Mouse (Mus musculus) cerebellum, postnatal 10 days (tissue): ENCODE measurements around the gene St6galnac6.

Experiments used
- DNase-seq, 2 experiments: peaks; one replicate each; pipeline ENCODE4 v3.0.0; 2021; ENCODE audit warnings: mixed read lengths in 2 of 2

The St6galnac6 gene

DNA sequence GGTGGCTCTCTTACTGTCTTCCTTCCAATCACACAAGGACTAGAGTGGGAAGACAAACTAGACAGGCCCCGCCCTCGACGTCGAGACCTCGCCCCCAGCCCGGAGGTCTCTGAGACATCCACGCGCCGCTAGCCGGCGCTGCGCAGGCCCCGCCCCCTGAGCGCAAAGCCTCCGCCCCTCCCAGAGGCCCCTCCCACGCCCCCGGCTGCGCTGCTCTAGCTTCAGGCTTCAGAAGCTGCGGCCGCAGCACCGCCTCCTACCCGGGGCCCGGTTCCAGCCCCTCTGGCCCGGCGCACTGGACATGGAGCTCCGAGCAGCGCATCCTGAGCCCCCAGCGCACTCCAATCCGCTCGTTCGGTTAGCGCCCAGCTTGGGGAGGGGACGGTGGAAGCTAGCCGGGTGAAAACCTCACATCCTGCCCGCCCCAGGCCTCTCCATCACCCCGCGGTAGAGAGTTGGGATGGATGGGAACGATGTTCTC, 12.6 kb upstream of the St6galnac6 start, which contains the start of gene St6galnac4:
Gene St6galnac4, plus strand, starts transcription at position 225 of the 481 bp plus-strand sequence.
- peak; percentile 97 to 98 for DNase-seq

DNA sequence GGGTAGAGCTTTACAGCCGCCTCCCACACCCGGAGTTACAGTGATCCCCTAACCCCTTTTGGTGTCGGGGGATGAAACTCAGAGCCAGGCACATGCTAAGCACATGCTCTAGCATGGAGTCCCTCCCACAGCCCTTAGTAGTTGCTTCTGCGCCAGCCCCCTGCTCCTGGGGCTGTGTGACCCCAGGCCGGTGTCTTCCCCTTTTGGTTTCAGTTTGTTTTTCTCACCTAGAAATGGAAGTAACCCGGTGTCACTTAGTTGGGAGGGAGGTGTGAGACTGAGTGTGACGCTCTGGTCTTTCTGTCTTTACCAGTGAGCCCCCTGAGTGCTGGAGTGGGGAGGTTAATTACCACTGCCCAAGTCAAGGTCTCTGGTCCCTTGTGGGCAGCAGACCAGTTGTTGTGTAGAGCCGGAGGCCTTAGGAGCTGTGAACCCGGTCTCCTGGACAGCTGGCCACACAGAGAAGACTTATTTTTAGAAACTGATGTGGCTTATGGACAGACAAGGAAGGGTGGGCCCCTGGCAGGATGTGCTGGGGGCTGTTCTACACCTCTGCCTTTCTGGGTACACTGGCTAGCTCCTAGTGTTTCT, 11.7 kb upstream of the St6galnac6 start:
- peak; percentile 32 to 43 for DNase-seq

DNA sequence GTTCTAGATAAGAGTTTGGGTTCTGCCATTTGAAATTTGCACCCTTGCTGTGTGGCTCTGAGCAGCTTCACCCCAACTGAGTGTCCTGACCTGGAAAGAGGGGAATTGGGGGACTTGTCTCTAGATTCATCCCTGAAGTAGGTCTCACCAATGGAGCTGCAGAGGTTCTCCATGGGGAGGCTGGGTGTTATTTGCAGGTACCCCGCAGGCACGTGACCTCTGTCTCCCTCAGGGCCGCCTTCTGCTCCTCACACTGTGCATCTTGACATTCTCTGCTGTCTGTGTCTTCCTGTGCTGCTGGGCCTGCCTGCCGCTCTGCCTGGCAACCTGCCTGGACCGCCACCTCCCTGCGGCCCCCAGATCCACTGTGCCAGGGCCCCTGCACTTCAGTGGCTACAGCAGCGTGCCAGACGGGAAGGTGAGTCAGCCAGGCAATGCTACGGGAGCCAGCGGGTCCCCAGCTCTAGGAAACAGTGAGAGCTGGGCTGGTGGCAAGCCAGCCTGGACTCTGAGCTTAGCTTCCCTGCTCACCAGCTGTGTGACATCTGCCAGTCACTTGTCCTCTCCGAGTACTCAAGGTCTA, 10.2 kb upstream of the St6galnac6 start:
- DNase-seq: peak; percentile 93 to 96

DNA sequence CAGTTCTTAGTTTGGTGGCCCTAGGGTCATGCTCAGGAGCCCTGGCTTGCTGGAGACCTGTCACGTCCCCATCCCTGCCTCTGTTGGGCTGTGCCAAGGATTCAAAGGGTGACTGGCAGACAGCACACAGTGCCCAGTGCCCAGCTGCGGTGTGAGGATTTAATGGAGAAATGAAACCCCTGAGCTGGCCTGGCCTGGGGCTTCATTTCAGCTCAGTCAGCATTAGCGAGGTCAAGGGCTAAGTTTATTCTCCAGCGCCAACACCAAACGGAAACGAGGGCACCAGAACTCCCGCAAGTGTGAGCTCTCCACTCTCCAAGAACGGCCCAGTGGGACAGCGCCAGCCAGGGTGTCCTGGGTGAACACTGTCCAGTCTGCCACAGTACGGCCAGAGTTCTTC, 9.3 kb upstream of the St6galnac6 start:
- DNase-seq: peak; percentile 56 to 57

DNA sequence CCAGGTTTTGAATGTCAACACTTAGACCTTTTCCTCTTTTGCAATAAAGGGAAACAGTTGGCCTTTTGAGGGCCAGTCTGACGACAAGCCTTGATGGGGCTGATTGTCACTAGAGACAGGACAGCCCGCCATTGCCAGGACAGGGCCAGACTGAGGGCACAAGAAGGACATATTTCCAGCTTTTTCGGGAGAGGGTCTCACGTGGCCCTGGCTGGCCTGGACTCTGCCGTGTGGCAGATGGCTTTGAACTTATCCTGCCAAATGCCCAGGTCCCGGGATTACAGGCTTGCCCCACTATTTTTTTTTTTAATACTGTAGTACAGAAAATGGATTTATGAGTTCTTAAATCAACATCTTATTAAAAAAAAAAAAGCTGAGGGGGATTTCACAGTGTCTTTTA, 8.3 kb upstream of the St6galnac6 start:
- DNase-seq: peak; percentile 67 to 80

DNA sequence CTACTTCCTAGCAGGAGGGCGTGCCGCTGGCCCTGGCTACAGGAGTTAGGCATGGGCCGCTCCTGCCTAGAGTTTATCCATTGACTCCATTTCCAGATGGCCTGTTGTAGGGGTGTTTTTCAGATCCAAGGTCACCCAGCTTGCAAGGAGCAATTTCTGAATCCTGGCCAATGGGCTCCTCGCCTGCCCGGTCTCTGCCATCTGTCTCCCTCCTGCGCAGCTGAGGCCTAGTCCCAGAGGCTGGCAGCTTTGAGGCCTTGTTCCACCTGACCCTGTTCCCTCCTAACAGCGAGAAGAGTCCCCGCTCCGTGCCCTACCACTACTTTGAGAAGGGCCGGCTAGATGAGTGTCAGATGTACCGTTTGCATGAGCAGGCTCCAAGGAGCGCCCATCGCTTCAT, 2.8 kb upstream of the St6galnac6 start:
- DNase-seq: peak; percentile 94 to 96

DNA sequence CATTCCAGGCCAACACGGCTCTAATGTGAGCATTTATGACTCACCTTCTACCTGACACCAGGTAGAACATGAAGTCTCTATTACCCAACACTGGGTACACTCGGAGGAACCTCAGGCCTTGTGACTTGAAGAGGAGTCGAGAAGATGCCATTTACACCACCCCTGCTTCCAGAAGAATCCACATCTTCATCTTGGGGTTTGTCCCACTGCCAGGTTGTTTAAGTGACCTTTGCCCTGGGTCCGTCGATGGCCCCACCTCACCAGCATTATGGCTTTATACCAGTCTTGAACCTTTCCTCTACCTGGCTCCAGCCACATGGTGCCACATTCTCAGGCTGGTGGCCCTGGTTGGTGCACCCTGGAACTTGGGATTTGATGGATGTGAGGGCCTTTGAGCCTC, 2.3 kb upstream of the St6galnac6 start:
- no peak for DNase-seq

DNA sequence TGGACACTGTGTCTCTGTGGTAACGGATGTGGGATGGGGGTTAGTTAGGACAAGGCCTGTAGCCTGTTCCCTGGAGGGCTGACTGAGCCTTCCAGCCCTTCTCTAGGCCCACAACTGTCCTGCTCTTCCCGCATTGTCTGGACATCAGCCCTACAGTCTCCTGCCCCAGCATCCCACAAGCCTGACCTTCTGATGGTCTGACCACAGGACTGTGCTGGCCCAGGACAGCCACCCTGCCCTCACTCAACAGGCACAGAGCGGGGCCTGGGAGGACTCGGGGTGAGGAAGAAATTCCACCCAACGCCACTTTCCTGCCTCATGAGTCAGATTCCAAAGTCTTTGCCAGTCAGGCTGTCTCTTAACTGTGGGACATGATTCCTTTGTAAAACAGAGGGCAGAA, 1.8 kb upstream of the St6galnac6 start:
- no peak for DNase-seq

DNA sequence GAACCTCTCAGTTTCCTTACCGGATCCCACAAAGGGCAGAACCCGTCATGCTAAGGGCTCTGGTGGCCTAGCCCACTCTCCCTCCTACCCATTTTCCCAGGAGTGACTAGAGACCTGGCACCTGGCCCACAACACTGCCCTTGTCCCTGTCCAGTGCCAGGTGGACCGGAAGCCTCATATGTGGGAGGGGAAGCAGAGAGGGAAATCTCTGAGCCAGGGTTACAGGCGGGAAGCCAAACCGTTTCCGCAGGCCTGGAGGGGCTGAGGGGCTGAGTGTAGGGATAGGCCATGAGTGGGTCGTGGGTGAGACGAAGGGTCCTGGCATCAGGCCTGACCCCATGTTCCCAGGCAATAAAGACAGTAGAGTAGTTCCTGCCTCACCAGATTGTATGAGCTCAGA, 1.0 kb upstream of the St6galnac6 start:
- peak; percentile 88 to 92 for DNase-seq

DNA sequence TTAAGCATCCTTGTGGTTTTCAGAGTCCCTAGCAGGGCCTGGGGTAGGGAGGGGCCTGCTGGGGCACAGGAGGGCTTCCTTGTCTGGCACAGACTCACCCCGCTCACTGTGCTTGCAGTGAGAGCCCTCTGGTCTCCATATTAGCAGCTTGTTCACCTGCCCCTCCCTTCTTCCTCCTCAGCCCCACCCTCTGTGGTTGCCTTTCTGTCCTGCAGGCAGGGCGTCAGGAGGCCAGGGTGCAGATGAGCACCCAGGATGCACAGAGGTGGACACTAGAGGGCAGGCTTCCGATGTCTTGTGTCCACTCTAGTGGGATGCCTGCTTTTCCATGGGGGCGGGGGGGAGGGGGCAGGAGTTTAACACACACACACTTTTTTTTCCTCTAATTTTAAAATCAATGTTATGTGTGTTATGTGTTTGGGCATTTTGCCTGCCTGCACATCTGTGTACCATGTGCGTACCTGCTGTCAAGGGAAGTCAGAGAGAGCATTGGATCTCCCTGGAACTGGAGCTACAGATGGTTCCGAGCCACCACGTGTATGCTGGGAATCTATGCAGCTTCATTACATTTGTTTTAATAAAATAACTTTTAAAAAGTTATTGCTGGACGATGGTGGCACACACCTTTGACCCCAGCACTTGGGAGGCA, 2.0 kb downstream of the St6galnac6 start:
- DNase-seq: peak; percentile 69 to 71

DNA sequence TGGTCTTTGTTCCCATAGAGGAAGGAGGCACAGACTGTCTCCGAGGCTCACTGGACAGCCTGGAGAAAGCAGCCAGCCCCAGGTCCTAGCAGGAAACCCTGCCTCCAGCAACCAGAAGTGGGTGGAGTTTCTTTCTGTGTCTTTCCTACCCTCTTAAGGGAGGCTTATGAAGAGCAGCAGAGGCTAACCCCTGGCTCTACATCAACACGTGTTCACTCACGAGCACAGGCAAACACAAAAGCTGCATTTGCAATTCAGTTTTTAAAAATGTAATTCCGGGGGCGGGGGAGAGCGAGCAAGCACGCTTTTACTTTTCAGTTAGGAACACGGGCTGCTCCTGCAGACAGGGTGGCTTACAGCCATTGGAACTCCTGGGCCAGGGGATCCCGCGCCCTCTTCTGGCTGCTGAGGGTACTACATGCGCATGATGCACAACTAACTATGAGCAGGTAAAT, 3.1 kb downstream of the St6galnac6 start:
- peak; percentile 96 to 98 for DNase-seq

DNA sequence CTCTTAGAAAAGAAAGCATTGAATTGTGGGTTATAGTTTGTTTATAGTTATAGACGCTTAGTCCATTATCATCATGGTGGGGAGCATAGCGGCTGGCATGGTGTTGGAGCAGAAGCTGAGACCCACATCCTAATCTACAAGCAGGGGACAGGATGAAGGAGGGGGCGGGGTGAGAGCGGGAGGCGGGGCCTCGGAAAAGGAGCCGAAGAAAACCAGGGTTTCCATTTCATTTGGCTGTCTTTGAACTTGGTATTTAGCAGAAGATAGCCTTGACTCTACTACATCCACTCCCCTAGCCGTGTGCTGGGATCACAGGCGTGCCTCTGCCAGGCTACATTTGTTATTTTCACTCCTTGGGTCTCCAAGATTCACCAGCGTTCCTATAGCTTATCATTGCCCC, 5.1 kb downstream of the St6galnac6 start:
- DNase-seq: peak in 1 of 2 experiments; percentile 32

DNA sequence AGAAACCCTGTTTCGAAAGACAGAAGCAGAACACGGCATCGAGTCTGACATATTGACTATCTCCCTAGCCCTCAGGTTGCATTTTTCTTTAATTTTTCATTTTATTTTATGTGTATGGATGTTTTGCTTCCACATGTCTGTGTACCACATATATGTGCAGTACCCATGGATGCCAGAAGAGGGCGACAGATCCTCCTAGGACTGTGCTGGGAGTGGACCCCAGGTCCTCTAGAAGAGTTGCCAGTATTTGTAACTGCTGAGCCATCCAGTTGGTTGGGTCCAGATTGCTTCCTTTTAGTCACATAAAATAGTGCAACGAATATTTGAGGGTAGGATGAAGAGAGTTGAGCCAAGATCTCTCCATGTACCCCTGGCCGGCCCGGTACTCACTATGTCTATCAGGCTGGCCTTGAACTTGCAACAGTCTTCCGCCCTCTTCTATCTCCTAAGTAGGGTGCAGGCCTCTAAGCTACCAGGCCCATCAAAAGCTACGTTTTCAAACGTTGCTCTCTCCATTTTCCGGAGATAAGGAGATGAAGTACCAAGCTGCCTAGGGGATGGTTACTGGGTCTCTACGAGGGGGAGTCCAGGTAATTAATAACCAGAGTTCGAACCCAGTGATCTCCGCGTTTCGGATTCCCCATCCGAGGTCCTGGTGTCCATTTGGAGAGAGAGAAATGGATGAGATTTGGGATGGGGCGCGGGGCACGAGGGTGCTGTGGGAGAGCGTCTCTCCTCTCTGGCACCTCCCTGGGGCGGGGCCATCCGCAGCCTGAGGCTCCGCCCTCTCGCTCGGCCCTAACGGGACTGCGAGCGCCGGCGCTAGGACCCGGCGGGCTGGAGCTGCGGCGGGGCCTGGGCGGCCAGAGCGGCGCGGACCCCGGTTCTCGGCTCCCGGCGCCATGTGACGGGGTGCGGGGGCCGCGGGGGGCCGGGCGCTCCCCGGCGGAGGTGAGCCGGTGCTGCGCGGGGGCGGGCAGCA, 6.9 kb downstream of the St6galnac6 start:
- DNase-seq: peak; percentile 91 to 94

DNA sequence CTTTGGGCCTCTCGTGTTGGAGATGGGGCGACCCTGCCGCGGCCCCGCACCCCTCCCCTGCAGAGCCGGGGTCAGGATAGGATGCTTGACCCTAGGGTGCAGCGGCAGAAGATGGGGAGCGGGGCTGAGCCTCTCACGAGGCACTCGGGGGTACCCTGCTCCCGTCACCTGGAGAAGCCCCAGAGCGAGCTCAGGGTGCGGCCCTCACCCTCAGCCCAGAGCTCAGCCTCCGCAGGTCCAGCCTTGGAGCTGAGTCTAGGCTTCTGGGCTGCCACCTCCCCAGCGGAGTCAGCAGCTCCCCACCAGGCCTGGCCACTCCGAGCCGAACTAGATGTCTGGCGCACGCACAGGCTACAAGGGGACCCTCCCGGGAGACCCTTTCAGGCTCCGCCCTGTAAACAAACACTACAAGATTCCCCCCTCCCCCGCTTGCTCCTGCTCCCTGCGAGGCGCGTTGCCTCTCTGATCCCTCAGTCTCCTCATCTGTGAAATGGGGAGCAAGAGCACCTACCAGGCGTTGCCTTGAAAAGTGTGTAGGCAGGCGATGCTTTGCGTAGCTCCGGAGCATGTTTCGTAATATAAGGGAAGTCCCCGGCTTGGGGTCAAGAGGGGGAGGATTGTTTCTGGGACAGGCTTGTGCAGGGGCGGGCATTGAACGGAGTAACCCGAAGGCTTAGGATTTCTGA, 7.9 kb downstream of the St6galnac6 start:
- DNase-seq: peak; percentile 66 to 68

DNA sequence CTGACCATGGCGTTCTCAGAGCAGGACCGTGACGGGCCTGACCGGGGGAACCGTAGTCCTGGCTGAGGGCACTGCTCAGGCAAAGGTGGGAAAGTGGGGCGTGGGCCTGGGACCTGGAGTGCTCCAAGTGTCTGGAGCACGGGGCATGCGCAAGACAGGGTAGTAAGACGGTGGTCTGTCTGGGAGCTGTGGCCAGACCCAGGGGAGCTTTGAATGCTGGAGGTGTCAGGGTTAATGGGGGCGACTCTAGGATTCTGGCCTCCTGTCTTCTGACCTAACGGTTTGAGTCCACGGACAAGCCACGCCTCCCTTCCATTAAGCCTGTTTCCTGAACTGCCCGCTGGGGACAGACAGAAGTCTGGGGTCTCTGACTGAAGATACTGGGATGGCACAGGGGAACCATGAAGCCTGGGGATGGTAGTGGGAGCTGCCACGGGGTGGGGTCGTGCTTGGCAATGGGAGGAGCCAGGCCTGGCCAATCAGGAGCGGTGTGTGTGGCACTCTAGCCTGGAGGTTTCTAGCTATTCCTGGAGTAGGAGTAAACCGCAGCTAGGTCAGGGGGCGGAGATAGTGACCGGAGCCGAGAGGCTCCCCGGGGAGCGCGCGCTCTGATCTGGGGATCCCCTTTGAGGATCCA, 8.8 kb downstream of the St6galnac6 start:
- peak; percentile 67 to 68 for DNase-seq

DNA sequence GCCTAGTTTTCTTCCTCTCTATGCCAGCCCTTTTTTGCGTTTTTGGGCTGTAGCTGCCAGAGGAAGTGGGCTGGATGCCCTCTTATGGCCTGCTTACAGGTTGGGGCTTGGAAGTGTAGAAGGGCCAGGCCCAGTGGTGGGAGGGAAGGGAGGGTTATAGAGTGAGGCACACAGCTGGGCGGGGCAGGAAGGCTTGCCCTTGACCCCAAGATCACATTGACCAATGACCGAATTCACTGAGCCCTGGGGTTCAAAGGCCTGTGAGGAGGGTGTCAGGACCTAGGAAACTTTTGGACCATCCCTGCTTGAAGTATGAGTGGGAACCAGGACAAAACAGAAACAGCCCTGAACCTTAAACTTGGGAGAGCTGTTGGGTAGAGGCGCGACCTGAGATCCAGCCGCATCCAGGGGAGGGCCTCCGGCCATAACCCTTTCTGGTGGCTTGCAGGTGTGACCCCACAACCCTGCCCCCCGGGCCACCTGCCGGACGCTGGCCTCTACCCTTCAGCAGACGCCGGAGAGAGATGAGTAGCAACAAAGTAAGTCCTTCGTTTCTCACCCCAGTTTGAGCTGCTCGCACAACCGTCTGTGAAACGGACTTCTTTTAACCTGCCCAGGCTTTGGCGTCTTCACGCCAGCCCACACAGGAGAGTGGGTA, 9.4 kb downstream of the St6galnac6 start:
- no peak for DNase-seq

DNA sequence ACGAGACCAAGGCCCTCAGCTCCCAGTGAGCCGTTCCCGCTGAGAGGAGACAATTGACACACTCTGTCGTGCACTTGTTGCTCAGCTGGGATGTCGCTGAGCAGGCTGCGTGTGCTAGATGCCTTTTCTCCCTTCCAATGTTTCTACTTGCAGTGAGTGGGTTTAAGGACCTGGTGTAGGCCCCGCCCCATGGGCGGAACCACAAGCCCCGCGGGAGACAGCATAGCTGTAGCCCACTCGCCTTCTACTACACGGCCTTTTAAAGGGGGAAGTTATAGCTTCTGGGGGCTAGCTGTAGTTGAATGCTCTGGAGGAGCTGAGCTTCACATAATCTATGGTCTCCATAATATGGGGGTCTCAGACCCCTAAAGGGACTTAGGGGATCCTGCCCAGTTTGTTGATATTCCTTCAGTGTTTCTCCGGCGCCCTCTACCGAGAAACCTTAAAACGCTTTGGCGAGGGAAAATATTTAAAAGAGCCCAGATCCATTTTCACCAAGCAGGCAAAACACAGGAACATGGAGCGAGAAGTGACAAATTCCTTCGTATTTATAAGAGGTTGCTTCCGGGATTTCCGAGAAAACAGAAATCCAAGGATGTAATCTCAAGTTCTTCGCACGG, 11.2 kb downstream of the St6galnac6 start:
- peak in 1 of 2 experiments; percentile 53 for DNase-seq

DNA sequence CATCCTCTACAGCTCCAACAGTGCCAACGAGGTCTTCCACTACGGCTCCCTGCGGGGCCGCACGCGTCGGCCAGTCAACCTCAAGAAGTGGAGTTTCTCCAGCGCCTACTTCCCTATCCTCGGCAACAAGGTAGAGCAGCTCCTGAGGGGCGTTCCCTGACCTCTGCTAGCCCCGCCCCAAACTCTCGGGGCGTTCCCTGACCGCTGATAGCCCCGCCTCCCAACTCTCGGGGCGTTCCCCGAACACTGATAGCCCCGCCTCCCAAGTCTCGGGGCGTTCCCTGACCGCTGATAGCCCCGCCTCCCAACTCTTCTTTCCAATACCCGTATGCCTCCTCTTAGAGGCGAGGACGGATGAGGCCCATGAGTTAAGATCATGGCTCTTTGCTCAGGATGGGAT, 12.8 kb downstream of the St6galnac6 start:
- DNase-seq: no peak

DNA sequence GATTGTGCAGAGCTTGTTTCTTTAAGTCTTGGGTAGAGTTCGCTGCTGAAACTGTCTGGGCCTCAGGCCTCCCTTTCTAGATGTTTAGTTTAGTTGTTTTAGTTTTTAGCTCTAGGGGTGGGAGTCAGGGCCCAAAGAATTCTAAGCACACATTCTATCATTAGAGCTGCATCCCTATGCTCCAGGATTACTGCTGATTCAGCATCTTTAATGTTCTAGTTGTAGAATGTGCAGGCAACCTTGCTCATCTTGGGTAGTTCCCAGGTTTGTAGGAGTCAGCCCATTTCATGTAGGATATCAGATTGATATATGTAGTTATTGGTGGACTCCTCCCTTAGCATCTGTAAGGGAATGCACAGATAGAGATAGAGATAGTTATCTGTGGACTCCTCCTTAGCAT, 17.6 kb downstream of the St6galnac6 start:
- DNase-seq: no peak

DNA sequence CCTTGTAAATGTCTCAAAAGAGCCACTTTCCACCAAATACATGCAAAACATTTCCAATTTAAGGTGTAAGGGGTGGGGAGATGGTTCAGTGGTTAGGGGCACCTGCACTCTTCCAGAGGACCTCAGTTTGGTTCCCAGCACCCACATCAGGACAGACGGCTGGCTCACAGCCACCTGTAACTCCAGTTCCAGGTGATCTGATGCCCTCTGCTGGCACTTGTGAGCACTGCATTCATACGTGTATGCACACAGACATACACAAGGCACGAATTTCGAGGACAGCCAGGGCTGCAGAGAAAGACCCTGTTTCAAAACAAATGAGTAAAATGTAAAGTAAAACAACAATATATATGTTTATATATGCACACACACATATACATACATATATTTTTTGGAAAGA, 18.1 kb downstream of the St6galnac6 start:
- peak; percentile 56 to 71 for DNase-seq

DNA sequence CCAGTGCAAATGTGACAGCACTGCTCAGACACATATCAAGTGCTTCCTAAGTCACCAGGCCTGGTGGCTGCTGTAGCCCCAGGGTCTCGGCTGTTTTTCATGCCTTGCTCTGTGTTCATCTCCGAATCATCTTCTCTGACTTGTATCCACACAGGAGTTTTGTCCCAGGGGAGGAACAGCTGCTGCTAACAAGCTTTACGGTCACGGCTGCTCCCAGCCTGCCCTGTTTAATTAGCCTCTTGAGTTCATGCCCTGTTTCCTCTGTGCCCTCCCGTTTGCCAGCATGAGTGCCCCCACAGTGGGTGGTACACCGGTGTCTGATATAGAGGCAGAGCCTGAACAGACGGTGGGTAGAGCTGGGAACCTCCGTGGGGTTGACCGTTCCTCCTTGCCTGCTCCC, 18.5 kb downstream of the St6galnac6 start:
- DNase-seq: no peak
